Mouse (Mus musculus) heart, embryonic 10.5 days (tissue): ENCODE results near the gene Rnls. TPM values are rescaled to one million over a fixed set of nuclear protein-coding genes. Genes with fewer than 3 reads are reported as not detected.

Source experiments
- DNase-seq: peaks from one replicate; pipeline ENCODE4 v3.0.0-alpha.2; 2017; ENCODE audit warnings: low spot score
- H3K27ac ChIP-seq: fragments of 300-500 bp; sonication (generic); 2 replicates; pipeline ENCODE4 v1.5.1; 2016; ENCODE audit warnings: mild to moderate bottlenecking
- H3K27me3 ChIP-seq: fragments of 300-500 bp; sonication (generic); 2 replicates; pipeline ENCODE4 v1.6.1; 2016; ENCODE audit warnings: mild to moderate bottlenecking; ENCODE audit not compliant: poor library complexity, insufficient read depth, severe bottlenecking
- H3K36me3 ChIP-seq: fragments of 300-500 bp; sonication (generic); 2 replicates; pipeline ENCODE4 v1.6.1; 2016; ENCODE audit warnings: mild to moderate bottlenecking, moderate library complexity
- H3K4me1 ChIP-seq: fragments of 300-500 bp; sonication (generic); 2 replicates; pipeline ENCODE4 v1.6.1; 2016; ENCODE audit warnings: mild to moderate bottlenecking
- H3K4me3 ChIP-seq: fragments of 300-500 bp; sonication (generic); 2 replicates; pipeline ENCODE4 v1.5.1; 2016; ENCODE audit warnings: mild to moderate bottlenecking, moderate library complexity
- H3K9me3 ChIP-seq: fragments of 300-500 bp; sonication (generic); 2 replicates; pipeline ENCODE4 v1.6.1; 2016; ENCODE audit warnings: mild to moderate bottlenecking, moderate library complexity
- WGBS: fragments of 180-500 bp; shearing (Covaris S2); methylation state at CpG from one replicate; pipeline ENCODE4 v1.1.7; 2016; 5-methylcytosine and 5-hydroxymethylcytosine counted together
- polyA plus RNA-seq: library from polyadenylated mRNA; unstranded; fragments of >200 nt; fragmentation: Nextera tagmentation; extraction: Ambion mirVana; gene quantifications from 2 replicates; pipeline ENCODE4 v1.2.1, GENCODE M21; 2016

Gene Rnls
- polyA plus RNA-seq, 1 experiment from 2014 or later = 6.6 TPM

- Histone ChIP-seq H3K27me3 (no peaks in the 10 kb centered on the region), H3K4me1 (no peaks in the 10 kb centered on the region), H3K36me3 (no peaks in the 10 kb centered on the region), H3K4me3 (no peak overlapping the region), H3K9me3 (no peaks in the 10 kb centered on the region), H3K27ac (no peak overlapping the region)
- WGBS = 81% methylated on average over 1 of the region's 1 CpGs
- DNase-seq = no peak
Observed at GRCm38 (mm10) chr19:33159192-33159591, 232.9 kb downstream of the Rnls start.

- no peaks in the 10 kb centered on the region for H3K36me3 ChIP-seq
- no peak overlapping the region for H3K27ac ChIP-seq
- H3K9me3 ChIP-seq = no peaks in the 10 kb centered on the region
- DNase-seq = no peak
- no peak overlapping the region for H3K4me3 ChIP-seq
- H3K27me3 ChIP-seq = no peaks in the 10 kb centered on the region
- WGBS = 81% methylated on average over 2 of the region's 2 CpGs
- H3K4me1 ChIP-seq = no peaks in the 10 kb centered on the region
Observed at GRCm38 (mm10) chr19:33158234-33158633, 233.9 kb downstream of the Rnls start.

GRCm38 (mm10) chr19:33148411-33148810 is 243.7 kb downstream of the Rnls start:
- H3K4me3 ChIP-seq = no peak overlapping the region
- H3K4me1 ChIP-seq = no peaks in the 10 kb centered on the region
- H3K27me3 ChIP-seq = no peaks in the 10 kb centered on the region
- no peaks in the 10 kb centered on the region for H3K9me3 ChIP-seq
- whole genome bisulfite sequencing = 73% methylated on average over 3 of the region's 3 CpGs
- no peaks in the 10 kb centered on the region for H3K36me3 ChIP-seq
- DNase-seq = no peak
- no peak overlapping the region for H3K27ac ChIP-seq

DNA sequence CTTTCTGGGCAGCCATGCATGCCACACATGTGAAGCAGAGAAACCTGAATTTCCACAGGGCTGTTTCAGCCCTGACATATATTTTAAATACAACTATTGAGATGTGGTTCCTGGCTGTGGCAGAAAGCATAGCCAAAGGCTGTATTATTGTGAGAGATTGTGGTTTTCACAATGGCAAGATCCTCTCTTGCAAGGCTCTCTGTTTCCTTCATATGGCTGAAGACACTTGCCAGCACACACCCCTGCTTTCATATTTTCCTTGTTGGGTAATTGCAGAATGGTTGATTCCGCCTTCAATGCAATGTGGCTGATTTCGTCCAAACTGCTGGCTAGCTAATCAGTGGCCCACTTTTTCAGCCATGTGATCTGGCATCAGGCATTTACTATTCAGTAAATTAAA is 248.9 kb downstream of the Rnls start:
- no peaks in the 10 kb centered on the region for H3K9me3 ChIP-seq
- no peak overlapping the region for H3K4me3 ChIP-seq
- H3K27ac ChIP-seq = no peak overlapping the region
- H3K4me1 ChIP-seq = no peaks in the 10 kb centered on the region
- no peak for DNase-seq
- no peaks in the 10 kb centered on the region for H3K27me3 ChIP-seq
- H3K36me3 ChIP-seq = no peaks in the 10 kb centered on the region
- 77% methylated on average over 2 of the region's 2 CpGs for WGBS

DNA sequence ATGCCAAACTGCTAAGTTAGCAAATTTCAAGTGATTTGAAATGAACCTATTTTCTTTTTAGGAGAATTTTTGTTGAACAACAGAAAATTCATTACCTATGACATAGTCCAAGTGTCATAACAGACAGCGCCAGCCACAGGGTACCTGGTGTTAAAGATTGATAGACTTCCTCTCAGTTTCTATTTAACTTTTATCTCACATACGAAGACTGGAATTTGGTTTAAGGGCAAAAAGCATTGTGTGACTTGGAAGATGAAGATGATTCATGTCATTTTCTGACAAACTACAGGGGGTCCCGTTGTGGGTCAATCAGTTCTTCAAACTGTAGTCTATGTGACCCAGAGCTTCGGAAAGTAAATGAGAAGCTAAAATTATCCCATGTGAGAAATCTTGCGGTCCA is 254.8 kb downstream of the Rnls start:
- H3K4me1 ChIP-seq = no peaks in the 10 kb centered on the region
- DNase-seq = no peak
- no peak overlapping the region for H3K27ac ChIP-seq
- no peaks in the 10 kb centered on the region for H3K9me3 ChIP-seq
- no peaks in the 10 kb centered on the region for H3K36me3 ChIP-seq
- H3K27me3 ChIP-seq = no peaks in the 10 kb centered on the region
- 78% methylated on average over 5 of the region's 5 CpGs for WGBS
- no peak overlapping the region for H3K4me3 ChIP-seq

DNA sequence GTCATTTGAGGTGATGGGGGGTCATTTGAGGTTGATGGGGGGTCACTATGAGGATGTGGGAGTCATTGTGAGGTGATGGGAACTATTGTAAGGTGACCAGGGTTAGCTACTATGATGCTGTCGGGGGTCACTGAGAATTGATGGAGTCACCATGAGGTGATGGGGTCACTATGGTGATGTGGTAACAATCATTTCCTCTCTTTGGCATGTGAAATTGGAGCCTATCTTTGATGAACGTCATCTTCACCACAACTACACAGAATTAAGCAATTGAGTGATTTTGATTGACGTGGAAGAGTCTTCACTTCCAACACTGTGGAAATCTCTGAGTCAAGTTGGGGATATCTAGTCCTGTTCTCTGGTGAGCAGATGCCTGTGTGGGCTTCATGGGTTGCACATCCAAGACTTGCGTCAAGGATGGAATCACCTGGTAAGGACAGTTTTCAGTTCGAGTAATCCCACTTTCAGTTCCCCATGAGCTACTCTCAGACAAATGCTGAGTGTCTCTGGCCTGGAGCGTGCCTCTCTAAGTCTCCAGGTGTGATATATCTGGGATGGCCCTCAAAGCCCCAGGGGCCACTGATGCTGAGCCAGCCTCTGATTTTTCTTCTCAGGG is 269.4 kb downstream of the Rnls start:
- WGBS = 86% methylated on average over 6 of the region's 6 CpGs

DNA sequence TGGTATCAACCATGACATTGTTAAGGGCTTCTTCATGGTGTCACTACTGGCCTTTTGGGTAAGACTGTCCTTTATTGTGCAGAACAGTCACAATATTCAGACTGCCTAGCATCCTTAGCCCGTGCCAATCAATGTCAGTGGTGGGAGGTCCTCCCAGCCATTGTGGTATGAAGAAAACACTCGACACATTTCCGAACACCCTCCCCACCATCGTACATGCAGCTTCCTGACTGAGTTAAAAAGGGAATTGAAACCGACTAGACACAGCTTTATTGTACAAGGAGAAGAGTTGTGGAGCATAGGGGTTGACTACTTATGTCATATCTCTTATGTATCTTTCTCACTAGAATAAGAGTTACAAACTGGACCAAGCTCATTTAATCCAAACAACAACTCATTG is 272.1 kb downstream of the Rnls start:
- DNase-seq = no peak
- Histone ChIP-seq H3K27ac (no peak overlapping the region), H3K4me3 (no peak overlapping the region), H3K27me3 (no peaks in the 10 kb centered on the region), H3K36me3 (no peaks in the 10 kb centered on the region), H3K4me1 (no peaks in the 10 kb centered on the region), H3K9me3 (no peaks in the 10 kb centered on the region)
- WGBS = 78% methylated on average over 5 of the region's 5 CpGs

More for the DNA sequence above, 269.4 kb downstream of the Rnls start:
- H3K4me3 ChIP-seq = no peak overlapping the region
- no peaks in the 10 kb centered on the region for H3K27me3 ChIP-seq
- DNase-seq = no peak
- no peak overlapping the region for H3K27ac ChIP-seq
- no peaks in the 10 kb centered on the region for H3K4me1 ChIP-seq
- no peaks in the 10 kb centered on the region for H3K36me3 ChIP-seq
- H3K9me3 ChIP-seq = no peaks in the 10 kb centered on the region

- no peaks in the 10 kb centered on the region for H3K9me3 ChIP-seq
- WGBS = 81% methylated on average over 1 of the region's 1 CpGs
- no peaks in the 10 kb centered on the region for H3K27me3 ChIP-seq
- no peak overlapping the region for H3K4me3 ChIP-seq
- no peaks in the 10 kb centered on the region for H3K36me3 ChIP-seq
- H3K4me1 ChIP-seq = no peaks in the 10 kb centered on the region
- no peak overlapping the region for H3K27ac ChIP-seq
- DNase-seq = no peak
Observed at GRCm38 (mm10) chr19:33118898-33119297, 273.2 kb downstream of the Rnls start.

GRCm38 (mm10) chr19:33114631-33115295 is 277.3 kb downstream of the Rnls start:
- Histone ChIP-seq H3K4me3 (no peak overlapping the region), H3K36me3 (no peaks in the 10 kb centered on the region), H3K4me1 (no peaks in the 10 kb centered on the region), H3K9me3 (no peaks in the 10 kb centered on the region), H3K27ac (no peak overlapping the region), H3K27me3 (no peaks in the 10 kb centered on the region)
- WGBS = 76% methylated on average over 8 of the region's 8 CpGs
- no peak for DNase-seq

GRCm38 (mm10) chr19:33113746-33114145 is 278.3 kb downstream of the Rnls start:
- Histone ChIP-seq H3K4me3 (no peak overlapping the region), H3K36me3 (no peaks in the 10 kb centered on the region), H3K27ac (no peak overlapping the region), H3K4me1 (no peaks in the 10 kb centered on the region), H3K27me3 (no peaks in the 10 kb centered on the region), H3K9me3 (no peaks in the 10 kb centered on the region)
- DNase-seq = no peak
- 72% methylated on average over 7 of the region's 7 CpGs for WGBS

- no peak overlapping the region for H3K4me3 ChIP-seq
- no peaks in the 10 kb centered on the region for H3K36me3 ChIP-seq
- H3K27me3 ChIP-seq = no peaks in the 10 kb centered on the region
- H3K9me3 ChIP-seq = no peaks in the 10 kb centered on the region
- WGBS = 80% methylated on average over 9 of the region's 9 CpGs
- DNase-seq = no peak
- H3K27ac ChIP-seq = no peak overlapping the region
- no peaks in the 10 kb centered on the region for H3K4me1 ChIP-seq
Observed at GRCm38 (mm10) chr19:33110404-33110803, 281.7 kb downstream of the Rnls start.

GRCm38 (mm10) chr19:33109941-33110371 is 282.1 kb downstream of the Rnls start:
- 74% methylated on average over 6 of the region's 6 CpGs for WGBS

DNA sequence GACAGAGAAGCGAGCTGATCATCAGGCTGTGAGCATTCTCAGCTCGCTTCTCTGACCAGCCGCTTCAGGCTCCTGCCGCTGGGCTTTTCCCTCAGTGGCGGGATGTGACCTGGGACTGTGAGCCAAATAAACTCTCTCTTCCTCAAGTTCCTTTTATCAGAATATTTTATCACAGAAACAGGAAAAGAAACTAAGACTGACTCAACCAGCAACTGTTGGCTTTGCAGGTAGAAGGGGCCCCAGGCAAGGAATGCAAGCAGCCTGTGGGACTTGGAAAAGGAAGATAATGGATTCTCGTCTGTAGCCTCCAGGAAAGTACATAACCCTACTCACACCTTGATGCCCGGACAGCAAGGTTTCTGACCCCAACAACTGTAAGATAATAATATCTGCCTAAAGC is 283.0 kb downstream of the Rnls start:
- WGBS = 61% methylated on average over 7 of the region's 7 CpGs
- no peak overlapping the region for H3K27ac ChIP-seq

More at GRCm38 (mm10) chr19:33109941-33110371, 282.1 kb downstream of the Rnls start:
- Histone ChIP-seq H3K4me1 (no peaks in the 10 kb centered on the region), H3K36me3 (no peaks in the 10 kb centered on the region), H3K27ac (no peak overlapping the region), H3K27me3 (no peaks in the 10 kb centered on the region), H3K4me3 (no peak overlapping the region), H3K9me3 (no peaks in the 10 kb centered on the region)
- DNase-seq = no peak

GRCm38 (mm10) chr19:33103851-33104250 is 288.2 kb downstream of the Rnls start:
- DNase-seq = no peak
- H3K27me3 ChIP-seq = no peaks in the 10 kb centered on the region
- H3K9me3 ChIP-seq = no peaks in the 10 kb centered on the region
- H3K27ac ChIP-seq = no peak overlapping the region
- no peak overlapping the region for H3K4me3 ChIP-seq
- H3K4me1 ChIP-seq = peaks cover 10% of the 10 kb centered on the region
- no peaks in the 10 kb centered on the region for H3K36me3 ChIP-seq
- WGBS = 88% methylated on average over 6 of the region's 6 CpGs

More for the DNA sequence above, 283.0 kb downstream of the Rnls start:
- H3K4me1 ChIP-seq = no peaks in the 10 kb centered on the region
- H3K9me3 ChIP-seq = no peaks in the 10 kb centered on the region
- DNase-seq = no peak
- no peak overlapping the region for H3K4me3 ChIP-seq
- H3K27me3 ChIP-seq = no peaks in the 10 kb centered on the region
- no peaks in the 10 kb centered on the region for H3K36me3 ChIP-seq
